Mouse (Mus musculus): ENCODE results near the gene Sema3a.

Sema3a gene

GRCm38 (mm10) chr5:13125241-13125692, at the start of gene Sema3a:
TSS of gene Sema3a (plus strand) at chr5:13125414.
- no peak for DNase-seq

DNA sequence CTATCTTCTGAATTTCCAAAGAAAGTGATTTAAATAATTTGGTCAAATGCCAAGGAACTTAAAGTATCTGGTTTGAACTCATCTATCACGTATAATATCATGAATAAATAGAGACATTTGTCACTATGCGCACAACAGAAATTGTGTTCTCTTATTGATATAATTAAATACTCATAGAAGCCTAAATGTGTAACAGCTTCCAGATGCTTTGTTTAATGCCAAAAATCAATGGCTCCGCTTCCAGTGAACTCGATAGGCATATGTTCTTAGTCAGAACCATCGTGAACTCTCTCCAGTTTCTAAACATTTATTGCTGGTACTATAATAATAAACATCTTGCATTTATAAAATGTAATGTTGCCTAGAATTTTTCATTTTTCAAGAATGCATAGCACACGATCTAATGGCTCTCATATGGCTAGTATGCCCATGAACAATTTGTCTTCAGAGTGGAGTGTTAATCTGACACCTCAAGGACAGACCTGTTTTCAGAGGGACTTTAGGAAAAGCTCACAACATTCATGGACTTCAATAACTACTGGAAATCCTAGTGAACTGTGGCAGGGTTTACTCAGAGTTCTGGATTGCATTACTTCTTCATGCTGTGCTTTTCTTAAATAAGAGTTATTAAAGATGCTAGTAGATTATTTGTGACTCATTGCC, 40.3 kb upstream of the Sema3a start:
- DNase-seq, result no peak

- no peak for DNase-seq
Measured at GRCm38 (mm10) chr5:13090431-13090830, 34.8 kb upstream of the Sema3a start.

GRCm38 (mm10) chr5:13109522-13109921, 15.7 kb upstream of the Sema3a start:
- no peak for DNase-seq

GRCm38 (mm10) chr5:13117236-13117635, 8.0 kb upstream of the Sema3a start:
- no peak for DNase-seq

DNA sequence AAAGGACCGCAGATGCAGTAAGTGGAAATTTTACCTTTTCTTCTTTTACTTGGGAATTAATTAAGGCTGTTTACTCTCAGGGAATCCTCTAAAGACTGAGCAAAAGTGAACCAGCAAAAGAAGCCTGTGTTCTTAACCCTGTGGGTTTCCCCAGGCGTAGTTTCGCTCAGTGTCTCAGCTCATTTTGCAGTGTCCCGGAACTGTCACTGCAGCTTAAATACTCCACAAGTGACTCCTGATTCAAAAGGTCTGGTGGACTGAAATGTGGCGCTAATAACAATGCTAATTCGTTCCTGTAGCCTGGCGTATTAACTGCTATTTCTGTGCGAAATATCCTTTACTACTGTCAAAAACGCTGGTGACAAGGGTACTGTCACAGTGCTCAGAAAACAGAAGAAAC, 543 bp downstream of the Sema3a start:
- no peak for DNase-seq

GRCm38 (mm10) chr5:13126196-13126595, 982 bp downstream of the Sema3a start:
- DNase-seq, result no peak

- DNase-seq, result no peak
Measured at GRCm38 (mm10) chr5:13127121-13127520, 1.9 kb downstream of the Sema3a start.

DNA sequence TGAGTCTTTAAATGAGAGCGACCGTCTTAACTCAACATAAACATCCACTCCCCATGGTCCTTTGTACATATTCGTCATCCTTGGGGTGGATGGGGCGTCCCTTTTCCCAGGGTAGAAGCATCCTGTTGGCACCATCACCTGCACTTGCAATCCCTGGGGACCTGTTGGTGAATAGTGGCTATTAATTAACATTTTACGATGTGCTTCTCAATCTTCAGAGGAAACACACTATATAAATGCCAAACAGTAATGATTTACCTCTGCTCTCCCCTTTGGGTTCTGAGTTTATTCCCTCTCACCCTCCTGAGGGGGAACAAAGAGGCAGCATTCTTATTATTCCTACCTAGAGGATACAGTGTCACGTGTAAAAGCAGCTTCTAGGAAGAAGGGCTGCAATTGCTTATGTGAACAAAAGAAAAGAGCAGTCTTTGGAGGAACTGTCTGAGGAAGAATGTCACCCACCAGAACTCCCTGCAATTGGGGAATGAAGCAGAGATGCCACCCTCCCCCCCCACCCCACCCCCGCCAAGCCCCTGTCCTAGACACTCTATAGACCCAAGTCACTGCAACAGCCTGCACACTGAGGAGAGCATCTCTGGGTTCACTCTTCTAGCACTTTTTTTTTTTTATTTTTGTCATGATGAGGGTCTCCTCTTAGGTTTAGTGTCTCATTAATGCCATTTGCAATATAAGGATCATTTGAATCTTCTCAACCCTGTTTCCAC, 19.7 kb downstream of the Sema3a start:
- no peak for DNase-seq

GRCm38 (mm10) chr5:13149909-13150308, 24.7 kb downstream of the Sema3a start:
- DNase-seq, result no peak

DNA sequence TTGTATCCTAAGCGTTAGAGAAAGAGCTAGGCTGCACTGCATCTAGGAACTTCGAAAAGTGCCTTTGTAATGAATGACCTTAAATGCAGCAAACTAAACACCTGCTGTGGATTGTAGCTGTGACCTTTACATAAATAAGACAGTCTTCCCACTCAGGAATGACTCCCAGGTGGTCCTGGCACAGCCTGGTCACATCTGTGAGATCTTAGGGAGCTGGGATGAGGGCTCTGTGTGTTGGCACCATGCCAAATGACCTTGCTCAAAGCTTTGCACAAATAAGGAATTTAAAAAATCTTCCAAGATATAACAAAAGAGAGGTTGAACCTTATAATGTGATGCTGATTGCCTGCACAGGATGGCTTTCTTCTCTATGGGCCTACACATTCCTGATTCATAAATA, 25.8 kb downstream of the Sema3a start:
- DNase-seq, result no peak

DNA sequence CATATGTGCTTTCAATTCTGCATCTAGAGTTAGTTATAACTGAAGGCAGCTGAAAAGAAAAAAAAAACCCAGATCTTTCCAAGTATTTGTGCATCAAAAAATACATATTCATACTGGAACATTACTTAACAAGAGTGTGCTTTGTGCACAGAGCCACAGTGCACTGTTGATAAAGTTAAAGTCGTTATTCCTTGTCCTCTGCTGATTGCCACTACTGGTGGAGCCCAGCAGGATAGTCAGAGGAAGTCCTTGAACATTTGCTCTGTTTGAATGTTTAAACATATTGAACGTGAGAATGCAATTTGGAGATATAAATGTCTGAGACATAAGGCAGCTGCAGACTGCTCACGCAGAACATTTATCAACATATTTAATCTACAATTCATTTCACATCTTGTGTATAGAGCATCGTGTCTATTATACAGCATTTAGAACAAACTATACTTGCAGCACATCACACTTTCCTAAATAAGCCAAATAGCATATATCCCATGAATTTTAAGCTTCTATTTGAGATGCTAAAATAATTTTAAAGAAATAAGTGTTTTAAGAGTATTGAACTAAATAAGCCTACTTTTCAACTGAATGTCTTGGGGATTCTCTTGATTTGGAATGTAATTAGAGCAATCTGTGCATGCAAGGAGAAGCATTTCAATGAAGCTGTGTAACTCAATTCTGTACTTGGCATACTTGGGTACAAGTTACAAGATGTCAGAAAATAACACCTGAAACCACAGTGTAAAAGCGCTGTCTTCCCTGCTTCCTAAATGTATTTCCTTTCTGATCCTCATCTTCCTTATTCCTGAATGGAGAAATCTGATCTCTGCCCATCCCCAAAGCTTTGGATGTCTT, 32.8 kb downstream of the Sema3a start:
- no peak for DNase-seq

GRCm38 (mm10) chr5:13182186-13182585, 57.0 kb downstream of the Sema3a start:
- DNase-seq, result no peak

GRCm38 (mm10) chr5:13197886-13198285, 72.7 kb downstream of the Sema3a start:
- no peak for DNase-seq

- DNase-seq, result no peak
Measured at GRCm38 (mm10) chr5:13199709-13200108, 74.5 kb downstream of the Sema3a start.

GRCm38 (mm10) chr5:13255353-13255752, 130.1 kb downstream of the Sema3a start:
- no peak for DNase-seq

- no peak for DNase-seq
Measured at GRCm38 (mm10) chr5:13256321-13256720, 131.1 kb downstream of the Sema3a start.

DNA sequence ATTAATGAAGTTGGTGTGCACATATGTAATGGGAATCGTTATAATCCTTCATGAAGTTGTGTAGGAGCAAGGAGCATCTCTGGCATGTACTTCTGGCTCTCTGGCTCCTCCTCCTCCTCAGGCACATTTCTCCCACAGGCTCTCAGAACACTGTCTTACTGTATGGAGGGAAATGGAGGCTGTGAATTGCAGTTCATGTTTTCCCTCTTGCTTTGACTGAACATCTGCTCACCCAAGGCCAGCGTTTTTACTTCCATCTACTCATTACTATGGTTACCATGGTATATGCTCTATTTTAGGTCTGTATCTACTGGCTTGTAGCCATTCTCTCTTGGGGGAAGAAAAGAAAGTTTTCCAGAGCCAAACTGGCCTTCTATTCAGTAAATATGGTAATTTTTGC, 137.9 kb downstream of the Sema3a start:
- DNase-seq, result no peak

DNA sequence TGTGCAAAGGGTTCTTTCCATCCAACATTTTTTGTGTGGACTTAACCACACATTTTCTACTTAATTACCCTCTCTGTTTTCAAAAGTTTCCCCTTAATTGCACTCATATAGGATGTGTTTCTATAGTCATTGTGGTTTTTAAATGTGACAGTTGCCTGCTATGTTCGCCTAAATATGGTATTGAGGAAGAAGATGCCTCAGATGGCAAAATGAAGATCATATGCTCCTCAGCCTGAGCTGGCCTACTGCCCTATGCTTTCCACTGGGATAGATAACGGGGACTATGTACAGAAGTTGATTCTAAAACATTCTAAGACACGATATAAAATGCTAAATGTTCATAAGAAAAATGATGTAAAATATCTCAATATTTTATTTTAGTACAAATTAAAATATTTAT, 138.3 kb downstream of the Sema3a start:
- no peak for DNase-seq

DNA sequence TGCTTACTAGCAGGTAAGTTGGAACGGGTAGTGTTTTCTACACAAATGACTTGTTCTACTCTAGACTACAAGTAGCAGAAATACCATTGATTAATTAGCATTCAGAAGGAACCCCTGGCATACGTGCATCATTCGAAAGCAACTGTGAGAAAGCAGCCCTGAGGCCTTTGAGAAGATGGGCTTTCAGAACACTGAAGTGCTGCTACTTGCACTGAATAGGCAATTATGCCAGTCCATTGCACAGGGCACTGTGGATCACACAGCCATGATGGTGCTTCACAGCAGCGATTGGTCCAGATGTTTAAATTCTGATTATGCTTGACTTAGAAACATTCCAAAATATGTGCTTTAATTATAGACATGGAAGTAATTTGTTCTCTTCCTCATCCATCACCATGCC, 187.5 kb downstream of the Sema3a start:
- no peak for DNase-seq

- DNase-seq, result no peak
Measured at GRCm38 (mm10) chr5:13313977-13314376, 188.8 kb downstream of the Sema3a start.

DNA sequence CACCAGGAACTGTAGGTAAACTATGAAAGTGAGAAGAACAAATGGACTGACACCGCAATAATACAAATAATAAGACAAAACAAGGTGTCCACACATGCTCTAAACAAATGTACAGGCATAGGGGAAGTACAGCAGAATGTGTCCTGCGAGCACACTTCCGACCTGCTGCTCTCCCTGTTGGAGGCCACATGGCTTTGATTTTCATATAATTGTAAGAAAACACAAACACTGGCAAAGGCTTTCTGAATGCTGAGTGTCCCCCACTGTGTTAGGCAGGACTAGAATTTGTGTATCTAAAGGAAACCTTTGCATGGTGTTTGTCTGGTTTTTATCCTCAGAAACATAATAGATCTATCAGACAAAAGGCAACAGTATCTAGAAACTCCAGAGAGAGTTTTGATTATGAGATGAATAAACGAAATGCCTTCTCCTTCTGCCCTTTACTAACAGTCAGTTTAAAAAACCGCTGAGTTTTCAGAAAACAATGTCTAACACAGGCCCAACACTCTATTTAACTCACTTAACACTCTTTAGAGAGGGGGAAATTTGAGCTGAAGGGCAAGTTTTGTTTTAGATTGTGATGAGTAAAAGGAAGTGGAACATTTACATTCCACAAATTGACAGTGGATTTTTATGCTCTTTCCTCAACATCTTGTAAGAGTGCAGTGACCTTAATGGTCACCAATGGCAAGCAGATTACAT, 193.7 kb downstream of the Sema3a start:
- DNase-seq, result no peak

DNA sequence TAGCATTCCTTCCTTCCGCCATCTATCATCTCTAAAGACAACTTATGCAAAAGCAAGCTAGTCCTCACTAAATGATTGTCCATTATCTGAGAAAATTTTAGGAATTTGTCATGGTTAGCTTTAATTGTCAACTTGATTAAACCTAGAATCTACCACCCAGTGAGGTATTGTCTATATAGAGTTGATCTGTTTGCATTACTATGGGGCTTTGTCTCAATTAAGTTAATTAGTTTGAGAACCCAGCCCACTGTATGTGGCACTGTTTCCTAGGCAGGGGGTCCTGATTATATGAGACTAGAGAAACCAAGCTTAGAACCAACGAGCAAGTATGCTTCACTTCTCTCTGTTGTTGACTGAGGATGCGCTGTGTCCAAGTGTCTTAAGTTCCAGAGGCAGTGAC, 194.9 kb downstream of the Sema3a start:
- DNase-seq, result no peak

Data from spleen, adult 18-20 months (tissue).